Mouse (Mus musculus) spleen, embryonic (tissue): ENCODE measurements around the gene Manbal.

Experiments
- CTCF ChIA-PET: fragments of 350-600 bp; sonication (Branson Sonifier 250); formaldehyde crosslinking; loops from one replicate; lab custom pipeline; 2022; lab: Charles Lee

Gene Manbal

DNA sequence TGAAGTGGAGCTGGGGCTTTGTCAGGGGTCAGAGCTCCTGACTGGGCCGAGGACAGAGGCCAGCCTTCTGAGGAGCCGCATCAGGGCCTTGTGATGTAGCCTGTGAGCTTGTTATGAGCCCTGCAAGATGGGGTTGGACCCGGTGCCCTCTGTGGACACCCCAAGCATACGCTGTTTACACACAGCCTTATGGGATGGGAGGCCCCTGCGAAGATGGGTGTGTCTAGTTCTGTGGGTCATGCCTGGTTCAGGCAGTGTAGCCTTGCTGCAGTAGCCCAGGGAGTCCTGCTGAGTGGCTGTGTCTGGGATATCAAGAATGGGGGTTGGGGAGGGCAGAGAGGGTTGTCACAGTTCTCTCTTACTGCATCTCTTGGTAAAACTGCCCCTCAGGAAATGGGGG lies 64.5 kb downstream of the Manbal start:
- CTCF ChIA-PET, result no interaction called here

DNA sequence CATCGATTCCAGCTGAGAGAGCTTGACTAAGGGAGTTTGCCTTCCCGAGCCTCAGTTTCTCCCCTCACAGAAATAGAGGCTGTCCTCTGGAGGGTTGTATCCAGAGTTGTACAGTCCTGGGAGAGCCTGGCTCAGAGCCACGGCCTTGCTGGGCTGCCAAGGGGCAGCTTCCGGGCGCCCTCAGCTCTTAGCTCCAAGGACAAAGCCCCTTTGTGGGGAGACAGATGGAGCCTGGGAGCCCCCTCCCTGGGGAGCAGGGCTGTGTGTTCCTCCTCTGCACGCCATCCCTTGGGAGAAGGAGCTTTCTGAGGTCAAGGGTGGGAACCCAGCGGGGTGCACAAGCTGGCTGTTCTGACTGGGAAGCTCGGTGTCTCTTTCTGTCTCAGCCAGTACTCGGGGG lies 65.1 kb downstream of the Manbal start:
- CTCF ChIA-PET, result no interaction called here

DNA sequence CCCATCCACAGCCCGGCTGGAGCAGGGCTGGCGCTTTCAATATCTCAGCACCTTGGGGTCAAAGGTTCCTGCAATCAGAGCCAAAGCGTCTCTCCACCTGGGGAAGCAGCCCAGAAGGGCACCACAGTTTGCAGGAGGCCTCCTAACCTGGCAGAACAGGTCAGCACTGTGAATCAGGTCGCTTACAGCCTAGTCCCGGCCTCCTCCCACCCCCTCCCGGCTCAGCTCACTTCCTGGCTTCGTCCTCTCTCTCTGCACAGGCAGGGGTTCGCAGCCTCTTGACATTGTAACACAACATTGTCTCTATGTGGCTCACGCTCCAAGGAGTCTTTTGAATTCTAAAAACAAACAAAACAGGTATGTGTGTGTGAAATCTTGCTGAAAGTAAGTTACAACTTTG lies 66.6 kb downstream of the Manbal start:
- CTCF ChIA-PET, result no interaction called here

DNA sequence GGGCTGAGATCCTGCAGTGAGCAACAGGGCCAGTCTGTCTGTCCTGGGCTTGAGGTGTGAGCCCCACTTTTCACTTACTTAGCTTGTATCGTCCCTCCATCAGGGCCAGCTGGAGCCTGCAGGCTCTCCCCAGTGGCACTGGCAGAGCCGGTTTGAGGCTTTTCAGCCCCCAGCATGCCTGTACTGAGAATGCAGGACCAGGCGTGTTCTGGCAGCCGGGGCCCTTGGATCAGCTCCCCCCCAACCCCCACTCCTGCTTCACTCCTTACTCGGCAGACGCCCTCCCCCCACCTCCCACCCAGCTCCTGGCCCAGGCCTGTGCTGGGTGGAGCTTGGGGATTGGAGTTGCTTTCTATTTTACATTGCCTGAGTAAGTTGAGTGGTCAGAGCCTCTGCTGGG lies 67.1 kb downstream of the Manbal start:
- CTCF ChIA-PET, result interaction anchor here (0.6 kb wide), 1 partner anchor 42 kb away, joined by 3 read pairs; no protein-coding TSS in a partner anchor

DNA sequence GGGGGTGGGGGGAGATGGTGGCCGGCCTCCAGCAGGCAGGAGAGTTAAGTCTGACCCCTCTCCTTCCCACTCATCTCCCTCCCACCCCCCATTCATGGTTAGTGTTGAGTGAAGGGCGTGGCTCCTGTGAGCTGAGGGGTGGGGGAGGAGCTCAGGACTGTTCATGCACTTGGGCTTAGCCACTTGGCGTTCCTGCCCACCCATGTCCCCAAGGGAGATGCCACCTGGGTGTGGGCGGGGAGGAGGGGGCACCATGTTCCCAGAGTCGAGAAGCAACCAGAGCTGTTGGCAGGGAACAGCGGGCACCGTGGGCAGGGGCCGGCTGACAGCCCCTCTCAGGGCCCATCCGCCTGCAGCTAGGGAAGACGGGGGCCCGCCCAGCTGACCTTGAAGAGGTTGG lies 69.1 kb downstream of the Manbal start:
- CTCF ChIA-PET, result no interaction called here

DNA sequence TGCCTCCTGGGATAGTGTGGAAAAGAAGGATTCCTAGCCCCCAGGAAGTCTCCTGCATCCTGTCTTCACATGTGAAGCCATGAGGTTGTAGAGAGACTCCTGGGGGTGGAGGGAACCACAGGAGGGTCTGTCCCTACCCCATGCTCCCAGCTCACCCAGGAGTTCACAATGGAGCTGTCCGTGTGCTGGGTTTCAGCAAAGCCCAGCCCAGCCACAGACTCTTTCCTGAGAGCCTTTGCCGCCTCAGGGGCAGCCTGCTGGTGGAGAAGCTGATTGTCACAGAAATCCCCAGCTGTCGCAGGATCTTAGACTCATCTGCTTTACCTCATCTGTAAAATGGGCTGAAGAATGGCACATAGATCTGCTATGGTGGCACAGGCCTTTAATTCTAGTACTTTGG lies 69.7 kb downstream of the Manbal start:
- CTCF ChIA-PET, result no interaction called here

DNA sequence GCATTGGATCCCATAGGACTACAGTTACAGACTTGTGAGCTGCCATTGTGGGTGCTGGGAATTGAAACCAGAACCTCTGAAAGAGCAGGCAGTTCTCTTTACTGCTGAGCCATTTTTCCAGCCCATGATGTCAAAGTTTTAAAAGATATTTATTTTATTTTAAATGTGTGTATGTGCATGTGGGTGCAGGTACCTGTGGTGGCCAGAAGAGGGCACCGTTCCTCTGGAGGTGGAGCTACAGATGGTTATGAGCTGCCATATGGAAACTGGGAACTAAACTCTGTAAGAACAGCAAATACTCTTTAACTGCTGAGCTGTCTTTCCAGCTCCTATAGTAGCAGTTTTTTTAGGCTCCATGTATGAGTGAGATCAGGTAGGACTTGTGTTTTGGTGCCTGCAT lies 74.0 kb downstream of the Manbal start:
- CTCF ChIA-PET, result no interaction called here
